Mouse (Mus musculus) myocyte (in vitro differentiated cells): ENCODE measurements around the gene Cd69. TPM values are rescaled to one million over a fixed set of nuclear protein-coding genes. Genes with fewer than 3 reads are reported as not detected.

Experiments used
- H3K27me3 ChIP-seq: one replicate; pipeline ENCODE4 v1.6.1; 2011; ENCODE audit not compliant: control insufficient read depth, insufficient read depth, insufficient read length
- H3K36me3 ChIP-seq: one replicate; pipeline ENCODE4 v1.6.1; 2011; ENCODE audit not compliant: control insufficient read depth, insufficient read depth
- H3K4me2 ChIP-seq: one replicate; pipeline ENCODE4 v1.6.1; 2011; ENCODE audit warnings: low read depth, control low read depth
- H3K4me3 ChIP-seq: one replicate; pipeline ENCODE4 v1.5.1; 2011; ENCODE audit warnings: mild to moderate bottlenecking, control low read depth, moderate library complexity
- H3K79me2 ChIP-seq: one replicate; pipeline ENCODE4 v1.6.1; 2011; ENCODE audit not compliant: control insufficient read depth, insufficient read depth
- H3ac ChIP-seq: one replicate; pipeline ENCODE4 v1.6.1; 2011; ENCODE audit not compliant: control insufficient read depth, insufficient read length
- CEBPB ChIP-seq: IDR thresholded peaks from 2 replicates; pipeline ENCODE4 v1.6.1; 2011; ENCODE audit warnings: mild to moderate bottlenecking, moderate library complexity; ENCODE audit not compliant: poor library complexity, insufficient read depth, severe bottlenecking
- E2F4 ChIP-seq: IDR thresholded peaks from one replicate; pipeline ENCODE4 v1.6.1; 2011; ENCODE audit warnings: mild to moderate bottlenecking, control low read depth, moderate library complexity; ENCODE audit not compliant: insufficient read depth
- MAX ChIP-seq: IDR thresholded peaks from one replicate; pipeline ENCODE4 v1.6.1; 2011; ENCODE audit warnings: low read depth, mild to moderate bottlenecking, control low read depth
- MYOD1 ChIP-seq, 3 experiments: IDR thresholded peaks; one replicate each; pipeline ENCODE4 v1.6.1; 2011; ENCODE audit warnings: control low read depth in 2 of 3, low read depth in 2 of 3, mild to moderate bottlenecking in 2 of 3, moderate library complexity in 1 of 3; ENCODE audit not compliant: insufficient read length in 2 of 3, control insufficient read depth in 1 of 3
- MYOG ChIP-seq, 3 experiments: IDR thresholded peaks; one replicate each; pipeline ENCODE4 v1.6.1; 2011; ENCODE audit warnings: control low read depth in 2 of 3, low read depth in 2 of 3, mild to moderate bottlenecking in 2 of 3; ENCODE audit not compliant: insufficient read length in 2 of 3, control insufficient read depth in 1 of 3, insufficient read depth in 1 of 3
- POLR2A ChIP-seq: IDR thresholded peaks from one replicate; pipeline ENCODE4 v1.6.1; 2011; ENCODE audit warnings: low read depth, mild to moderate bottlenecking, control low read depth, moderate library complexity; ENCODE audit not compliant: insufficient read length
- POLR2AphosphoS2 ChIP-seq: IDR thresholded peaks from one replicate; pipeline ENCODE4 v1.6.1; 2011; ENCODE audit warnings: low read depth, control low read depth; ENCODE audit not compliant: insufficient read length
- REST ChIP-seq: IDR thresholded peaks from one replicate; pipeline ENCODE4 v1.6.1; 2011; ENCODE audit warnings: mild to moderate bottlenecking, control low read depth, moderate library complexity; ENCODE audit not compliant: insufficient read depth, insufficient read length
- SRF ChIP-seq: IDR thresholded peaks from one replicate; pipeline ENCODE4 v1.6.1; 2011; ENCODE audit warnings: low read depth; ENCODE audit not compliant: control insufficient read depth, insufficient read length
- TCF12 ChIP-seq: IDR thresholded peaks from one replicate; pipeline ENCODE4 v1.6.1; 2011; ENCODE audit warnings: mild to moderate bottlenecking, control low read depth; ENCODE audit not compliant: poor library complexity, insufficient read depth, severe bottlenecking
- TCF3 ChIP-seq: IDR thresholded peaks from one replicate; pipeline ENCODE4 v1.6.1; 2011; ENCODE audit warnings: low read depth, control low read depth; ENCODE audit not compliant: insufficient read length
- USF1 ChIP-seq: IDR thresholded peaks from one replicate; pipeline ENCODE4 v1.6.1; 2011; ENCODE audit warnings: low read depth, mild to moderate bottlenecking, control low read depth, moderate library complexity
- polyA plus RNA-seq: library from polyadenylated mRNA; unstranded; fragments of >200 nt; fragmentation: generic; extraction: Trizol; gene quantifications from one replicate; pipeline ENCODE4 v1.2.1, GENCODE M21; 2012; ENCODE audit warnings: missing spikeins

Gene Cd69
- polyA plus RNA-seq, 1 experiment = 0.23 TPM

GRCm38 (mm10) chr6:129276483-129276882 lies 1.2 kb upstream of the Cd69 start:
- TF ChIP-seq POLR2A (no peak), TCF3 (no peak), MAX (no peak), E2F4 (no peak), USF1 (no peak), MYOG (IDR thresholded peaks at IDR 0.05; ENCODE audit: control insufficient read depth in 1 of 3, insufficient read depth in 1 of 3, insufficient read length in 2 of 3, low read depth in 2 of 3) (no peak), MYOD1 (IDR thresholded peaks at IDR 0.05; ENCODE audit: control insufficient read depth in 1 of 3, insufficient read length in 2 of 3, low read depth in 2 of 3) (no peak), SRF (no peak), TCF12 (no peak), POLR2AphosphoS2 (no peak), REST (no peak), CEBPB (no peak)

GRCm38 (mm10) chr6:129275624-129276203 lies 478 bp upstream of the Cd69 start:
- H3K27me3 ChIP-seq = no peaks in the 10 kb centered on the region
- H3K36me3 ChIP-seq = no peaks in the 10 kb centered on the region
- TF ChIP-seq USF1 (no peak), MAX (no peak), REST (no peak), TCF3 (no peak), MYOG (IDR thresholded peaks at IDR 0.05; ENCODE audit: control insufficient read depth in 1 of 3, insufficient read depth in 1 of 3, insufficient read length in 2 of 3, low read depth in 2 of 3) (no peak), CEBPB (no peak), POLR2AphosphoS2 (no peak), POLR2A (no peak), TCF12 (no peak), MYOD1 (IDR thresholded peaks at IDR 0.05; ENCODE audit: control insufficient read depth in 1 of 3, insufficient read length in 2 of 3, low read depth in 2 of 3) (no peak)
- no peak overlapping the region for H3ac ChIP-seq
- H3K79me2 ChIP-seq = no peaks in the 10 kb centered on the region
- no peak overlapping the region for H3K4me3 ChIP-seq
- peak overlapping the region; percentile 43 for H3K4me2 ChIP-seq

More at GRCm38 (mm10) chr6:129276483-129276882, 1.2 kb upstream of the Cd69 start:
- Histone ChIP-seq H3K36me3 (no peaks in the 10 kb centered on the region), H3K27me3 (no peaks in the 10 kb centered on the region), H3K4me3 (no peak overlapping the region), H3K4me2 (no peak overlapping the region), H3ac (no peak overlapping the region), H3K79me2 (no peaks in the 10 kb centered on the region)

DNA sequence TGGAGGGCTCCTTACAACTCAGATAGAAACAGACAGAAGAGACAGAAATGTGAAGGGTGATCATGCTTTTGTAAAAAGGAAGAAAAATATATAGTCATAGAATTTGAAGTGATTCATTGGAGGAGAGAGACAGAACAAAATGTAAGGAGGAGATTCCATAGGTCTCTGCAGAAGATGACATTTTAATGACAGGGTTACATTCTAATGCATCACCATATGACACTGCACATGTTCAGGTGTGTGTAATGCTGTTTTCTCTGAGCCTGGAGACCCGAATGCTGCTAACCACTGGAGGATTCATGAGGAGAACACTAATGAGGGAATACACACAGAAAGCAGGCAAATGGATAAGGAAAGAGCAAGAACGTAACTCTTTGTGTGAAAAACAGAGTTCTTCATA lies 760 bp downstream of the Cd69 start:
- Histone ChIP-seq H3K4me2 (no peak overlapping the region), H3K36me3 (no peaks in the 10 kb centered on the region), H3K4me3 (no peak overlapping the region), H3K27me3 (no peaks in the 10 kb centered on the region), H3K79me2 (no peaks in the 10 kb centered on the region), H3ac (no peak overlapping the region)
- TF ChIP-seq REST = no peak
- no peak for TF ChIP-seq SRF
- no peak for TF ChIP-seq MAX
- no peak for TF ChIP-seq TCF3
- no peak for TF ChIP-seq MYOG (IDR thresholded peaks at IDR 0.05; ENCODE audit: control insufficient read depth in 1 of 3, insufficient read depth in 1 of 3, insufficient read length in 2 of 3, low read depth in 2 of 3)
- TF ChIP-seq TCF12 = no peak
- TF ChIP-seq POLR2A = no peak
- TF ChIP-seq POLR2AphosphoS2 = no peak
- no peak for TF ChIP-seq MYOD1 (IDR thresholded peaks at IDR 0.05; ENCODE audit: control insufficient read depth in 1 of 3, insufficient read length in 2 of 3, low read depth in 2 of 3)
- no peak for TF ChIP-seq USF1
- no peak for TF ChIP-seq CEBPB
- TF ChIP-seq E2F4 = no peak

- Histone ChIP-seq H3K4me3 (no peak overlapping the region), H3K36me3 (no peaks in the 10 kb centered on the region), H3K79me2 (no peaks in the 10 kb centered on the region), H3ac (no peak overlapping the region), H3K4me2 (no peak overlapping the region), H3K27me3 (no peaks in the 10 kb centered on the region)
- TF ChIP-seq CEBPB = no peak
- no peak for TF ChIP-seq REST
- no peak for TF ChIP-seq TCF3
- no peak for TF ChIP-seq SRF
- TF ChIP-seq TCF12 = no peak
- no peak for TF ChIP-seq POLR2AphosphoS2
- TF ChIP-seq E2F4 = no peak
- no peak for TF ChIP-seq MYOG (IDR thresholded peaks at IDR 0.05; ENCODE audit: control insufficient read depth in 1 of 3, insufficient read depth in 1 of 3, insufficient read length in 2 of 3, low read depth in 2 of 3)
- TF ChIP-seq POLR2A = no peak
- TF ChIP-seq MAX = no peak
- TF ChIP-seq MYOD1 (IDR thresholded peaks at IDR 0.05; ENCODE audit: control insufficient read depth in 1 of 3, insufficient read length in 2 of 3, low read depth in 2 of 3) = no peak
- no peak for TF ChIP-seq USF1
These were observed 1.6 kb downstream of the Cd69 start for GRCm38 (mm10) chr6:129273662-129274061.
